8 mouse cellular contexts compared by ENCODE assay signal in the genomic region with DNA sequence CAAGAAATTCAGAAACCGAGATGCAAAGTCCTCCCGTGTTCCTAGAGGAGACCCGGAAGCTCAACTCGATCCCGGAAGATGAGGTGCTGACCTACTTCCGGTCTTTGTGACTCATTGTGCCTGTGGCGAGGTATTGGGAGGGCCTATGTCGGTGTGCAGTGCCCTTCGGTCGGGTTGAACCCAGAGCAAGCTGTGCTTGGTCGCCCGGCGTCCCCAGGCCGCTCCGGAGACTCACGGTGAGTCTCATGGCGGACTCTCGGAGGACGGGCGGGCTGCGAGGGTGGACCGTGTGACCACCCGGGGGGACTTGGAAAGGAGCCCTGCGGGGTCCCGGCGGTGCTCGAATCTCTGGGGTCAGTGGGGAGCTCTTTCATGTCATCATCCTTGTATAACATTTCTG. TPM values are rescaled to one million over a fixed set of nuclear protein-coding genes. Genes with fewer than 3 reads are reported as not detected.
A peak's percentile ranks its signal among the peaks of the same experiment; 100 is the strongest.
DNase-seq lines count a peak whose midpoint lies in the region; ATAC-seq and TF ChIP-seq lines count a peak whose summit lies in the region.

TSS of gene Zkscan1 (plus strand) at position 89 of the 400 bp plus-strand sequence.

- TF ChIP-seq CTCF in CH12.LX (conservative IDR thresholded peaks at IDR 0.05 in 1 of 2, IDR thresholded peaks at IDR 0.05 in 1 of 2; ENCODE audit: low read depth in 2 of 2, low read length in 2 of 2) = no peak

- peak within 1 kb of the TSS; percentile 98 for H3K4me2 ChIP-seq in CH12.LX (ENCODE audit: insufficient read depth, low read depth, poor library complexity, severe bottlenecking)
- H3K4me2 ChIP-seq in forebrain, embryonic 11.5 days (ENCODE audit: low read depth, low read length, severe bottlenecking) = peak within 1 kb of the TSS; percentile 70
- peak within 1 kb of the TSS; percentile 85 for H3K4me2 ChIP-seq in heart, embryonic 16.5 days (ENCODE audit: low read depth, low read length)
- peak within 1 kb of the TSS; percentile 67 for H3K4me2 ChIP-seq in liver, embryonic 15.5 days
- peak within 1 kb of the TSS; percentile 73 for H3K4me2 ChIP-seq in neural tube, embryonic 12.5 days (replicated peaks)

- H3K36me3 ChIP-seq in CH12.LX (replicated peaks in 1 of 2; ENCODE audit: control insufficient read depth in 1 of 2, insufficient read depth in 1 of 2, low read length in 1 of 2) = peaks cover 7 to 28% of the 10 kb centered on the region in 2 experiments
- H3K36me3 ChIP-seq in forebrain, embryonic 11.5 days (ENCODE audit: control insufficient read depth, insufficient read depth, low read length) = no peaks in the 10 kb centered on the region; the same call in 1 of the 2 replicates
- 0 out of 2 replicates have a peak, but pooled peaks cover 2% of the 10 kb centered on the region for H3K36me3 ChIP-seq in heart, embryonic 16.5 days (ENCODE audit: control insufficient read depth, insufficient read depth)
- H3K36me3 ChIP-seq in liver, embryonic 15.5 days (replicated peaks) = peaks cover 13% of the 10 kb centered on the region; the same call in 1 of the 2 replicates
- H3K36me3 ChIP-seq in neural tube, embryonic 12.5 days = peaks cover 12% of the 10 kb centered on the region; the same call in 1 of the 2 replicates

- TF ChIP-seq RAD21 in CH12.LX (IDR thresholded peaks at IDR 0.05; ENCODE audit: low read depth, low read length) = no peak

- under 1% methylated on average over 27 of the region's 27 CpGs for WGBS in forebrain, embryonic 11.5 days
- WGBS in heart, embryonic 16.5 days = under 1% methylated on average over 27 of the region's 27 CpGs
- WGBS in liver, embryonic 15.5 days (ENCODE audit: insufficient replicate concordance) = under 1% methylated on average over 27 of the region's 27 CpGs
- under 1% methylated on average over 27 of the region's 27 CpGs for whole genome bisulfite sequencing in neural tube, embryonic 12.5 days

- H3K27ac ChIP-seq in CH12.LX (ENCODE audit: insufficient read depth, low read depth) = peak within 1 kb of the TSS; percentile 25; the same call in 1 of the 2 replicates
- H3K27ac ChIP-seq in forebrain, embryonic 11.5 days (ENCODE audit: low read depth, low read length) = peak within 1 kb of the TSS; percentile 66
- peak within 1 kb of the TSS; percentile 91 for H3K27ac ChIP-seq in heart, embryonic 16.5 days (ENCODE audit: low read length)
- peak within 1 kb of the TSS; percentile 87 for H3K27ac ChIP-seq in liver, embryonic 15.5 days (replicated peaks)
- peak within 1 kb of the TSS; percentile 53; the same call in 1 of the 2 replicates for H3K27ac ChIP-seq in neural tube, embryonic 12.5 days

- H3K9me3 ChIP-seq in CH12.LX (replicated peaks; ENCODE audit: low read length) = no peaks in the 10 kb centered on the region
- H3K9me3 ChIP-seq in forebrain, embryonic 11.5 days (ENCODE audit: control insufficient read depth, low read length) = no peaks in the 10 kb centered on the region
- no peaks in the 10 kb centered on the region for H3K9me3 ChIP-seq in heart, embryonic 16.5 days (replicated peaks; ENCODE audit: control insufficient read depth, low read length)
- H3K9me3 ChIP-seq in liver, embryonic 15.5 days (replicated peaks) = no peaks in the 10 kb centered on the region
- no peaks in the 10 kb centered on the region for H3K9me3 ChIP-seq in neural tube, embryonic 12.5 days

- peaks cover 0 to 49% of the 10 kb centered on the region in 2 experiments; a peak in 2 of 4 replicates for H3K4me1 ChIP-seq in CH12.LX (ENCODE audit: control insufficient read depth in 1 of 2, insufficient read depth in 2 of 2)
- H3K4me1 ChIP-seq in forebrain, embryonic 11.5 days (replicated peaks; ENCODE audit: control insufficient read depth, insufficient read depth, low read length) = peaks cover 4% of the 10 kb centered on the region; the same call in 1 of the 2 replicates
- peaks cover 8% of the 10 kb centered on the region for H3K4me1 ChIP-seq in heart, embryonic 16.5 days (ENCODE audit: control insufficient read depth, insufficient read depth, low read length)
- H3K4me1 ChIP-seq in liver, embryonic 15.5 days (replicated peaks) = peaks cover 54% of the 10 kb centered on the region
- H3K4me1 ChIP-seq in neural tube, embryonic 12.5 days = peaks cover 6% of the 10 kb centered on the region; the same call in 1 of the 2 replicates

- TF ChIP-seq POLR2A in CH12.LX (IDR thresholded peaks at IDR 0.05; ENCODE audit: low read depth, low read length) = peak; percentile 95

- no peak for TF ChIP-seq EP300 in CH12.LX (IDR thresholded peaks at IDR 0.05; ENCODE audit: low read length)

- peak; percentile 94 for ATAC-seq in forebrain, embryonic 11.5 days (replicated peaks; ENCODE audit: low FRiP score)
- ATAC-seq in heart, embryonic 16.5 days (replicated peaks; ENCODE audit: extremely low read depth, insufficient read depth, low FRiP score) = peak; percentile 96
- peak; percentile 83 for ATAC-seq in liver, embryonic 15.5 days (ENCODE audit: insufficient read depth)
- peak; percentile 92 for ATAC-seq in neural tube, embryonic 12.5 days (ENCODE audit: low FRiP score, low read depth)

- peak within 1 kb of the TSS; percentile 73 to 100 (median 91) for H3K4me3 ChIP-seq in CH12.LX (replicated peaks in 1 of 3; ENCODE audit: low read depth in 2 of 3, low read length in 2 of 3, poor library complexity in 1 of 3)
- H3K4me3 ChIP-seq in forebrain, embryonic 11.5 days (ENCODE audit: low read depth, low read length) = peak within 1 kb of the TSS; percentile 94
- peak within 1 kb of the TSS; percentile 100 for H3K4me3 ChIP-seq in heart, embryonic 16.5 days (ENCODE audit: low read length)
- peak within 1 kb of the TSS; percentile 99 for H3K4me3 ChIP-seq in liver, embryonic 15.5 days (replicated peaks)
- H3K4me3 ChIP-seq in neural tube, embryonic 12.5 days = peak within 1 kb of the TSS; percentile 79

- H3K79me2 ChIP-seq in CH12.LX (replicated peaks; ENCODE audit: control insufficient read depth, extremely low read depth, insufficient read depth, poor library complexity, severe bottlenecking) = peaks cover 43% of the 10 kb centered on the region

- in situ Hi-C loops in CH12.LX (cut with MboI; ENCODE audit: low pct_ligation_motif_present, low pct_unique_long_range_greater_than_20kb, low sequenced_read_pairs) = no loop called here

- DNase-seq in CH12.LX (ENCODE audit: extremely low read depth) = peak; percentile 94
- DNase-seq in c-Kit-positive CD71-positive TER-119-negative erythroid progenitor cells, embryonic 14.5 days (ENCODE audit: low read depth) = peak; percentile 82
- peak; percentile 86 for DNase-seq in forebrain, embryonic 11.5 days (ENCODE audit: low spot score)
- DNase-seq in kidney, postnatal 36 days = peak; percentile 86 to 91
- DNase-seq in telencephalon, adult 2 months (ENCODE audit: low read depth, low spot score) = peak; percentile 94

- peak within 1 kb of the TSS; percentile 100 for H3K9ac ChIP-seq in CH12.LX (ENCODE audit: insufficient read depth, low read depth)
- H3K9ac ChIP-seq in forebrain, embryonic 11.5 days (ENCODE audit: low read length) = peak within 1 kb of the TSS; percentile 99
- H3K9ac ChIP-seq in heart, embryonic 16.5 days (ENCODE audit: low read length) = peak within 1 kb of the TSS; percentile 99
- peak within 1 kb of the TSS; percentile 98 for H3K9ac ChIP-seq in liver, embryonic 15.5 days
- peak within 1 kb of the TSS; percentile 97 for H3K9ac ChIP-seq in neural tube, embryonic 12.5 days

- dilution Hi-C loops in CH12.LX (cut with MboI; ENCODE audit: extremely low pct_ligation_motif_present, extremely low pct_unique_long_range_greater_than_20kb, low sequenced_read_pairs) = no loop called here

- no peaks in the 10 kb centered on the region for H3K27me3 ChIP-seq in CH12.LX (replicated peaks)
- no peaks in the 10 kb centered on the region for H3K27me3 ChIP-seq in forebrain, embryonic 11.5 days (ENCODE audit: control insufficient read depth, insufficient read depth, low read length)
- no peaks in the 10 kb centered on the region for H3K27me3 ChIP-seq in heart, embryonic 16.5 days (ENCODE audit: control insufficient read depth, insufficient read depth, low read length)
- no peaks in the 10 kb centered on the region for H3K27me3 ChIP-seq in liver, embryonic 15.5 days
- no peaks in the 10 kb centered on the region for H3K27me3 ChIP-seq in neural tube, embryonic 12.5 days (replicated peaks)

TF ChIP-seq in CH12.LX, 34 proteins besides CTCF, POLR2A, EP300 and RAD21 (continues in another document):
- TF ChIP-seq ZMIZ1 (IDR thresholded peaks at IDR 0.05; ENCODE audit: low read depth, low read length) (peak; percentile 68; the same call in 1 of the 2 replicates), ZC3H11A (IDR thresholded peaks at IDR 0.05; ENCODE audit: low read depth, low read length) (no peak), USF2 (conservative IDR thresholded peaks at IDR 0.05; ENCODE audit: low read depth, low read length) (no peak), ELF1 (IDR thresholded peaks at IDR 0.05; ENCODE audit: low read depth, low read length) (peak; percentile 98), USF1 (IDR thresholded peaks at IDR 0.05; ENCODE audit: low read depth, low read length) (no peak), ZNF384 (IDR thresholded peaks at IDR 0.05; ENCODE audit: low read depth, low read length) (no peak), TCF12 (IDR thresholded peaks at IDR 0.05; ENCODE audit: low read depth, low read length) (peak; percentile 88), SIN3A (IDR thresholded peaks at IDR 0.05; ENCODE audit: low read length) (peak; percentile 90), TBP (conservative IDR thresholded peaks at IDR 0.05; ENCODE audit: low read depth, low read length) (peak; percentile 94), MAZ (IDR thresholded peaks at IDR 0.05; ENCODE audit: low read depth, low read length) (no peak), NRF1 (IDR thresholded peaks at IDR 0.05; ENCODE audit: low read depth, low read length) (no peak), RCOR1 (conservative IDR thresholded peaks at IDR 0.05; ENCODE audit: low read depth, low read length) (no peak), ETS1 (conservative IDR thresholded peaks at IDR 0.05; ENCODE audit: low read depth, low read length) (no peak), MYC (IDR thresholded peaks at IDR 0.05; ENCODE audit: low read depth, low read length) (peak; percentile 85), NELFE (IDR thresholded peaks at IDR 0.05; ENCODE audit: low read depth, low read length) (peak; percentile 94), ZKSCAN1 (IDR thresholded peaks at IDR 0.05; ENCODE audit: borderline replicate concordance, low read depth, low read length) (no peak), MAFK (IDR thresholded peaks at IDR 0.05; ENCODE audit: insufficient replicate concordance, low read length) (no peak), IRF4 (IDR thresholded peaks at IDR 0.05; ENCODE audit: low read depth, low read length) (no peak)

RNA-seq across cellular contexts. Expression of gene Zkscan1, which starts in this region (rescaled TPM):
- 9.5 and 10.5 TPM in 2 replicates for total RNA-seq in CH12.LX (2012; rRNA removed)
- total RNA-seq in CH12.LX (2014; rRNA removed) = 10.7 and 12.0 TPM in 2 replicates
- polyA plus RNA-seq in CH12.LX (2012; ENCODE audit: insufficient read length, low read depth) = 8.9 and 9.2 TPM in 2 replicates
- 34.0 and 34.2 TPM in 2 replicates for polyA plus RNA-seq in forebrain, embryonic 11.5 days (2014; fragmentation: Nextera tagmentation; extraction: Ambion mirVana)
- 8.9 and 10.1 TPM in 2 replicates for polyA plus RNA-seq in heart, embryonic 16.5 days (2015; fragmentation: Nextera tagmentation; extraction: Ambion mirVana)
- polyA plus RNA-seq in liver, embryonic 15.5 days (2015; fragmentation: Nextera tagmentation; extraction: Ambion mirVana) = 3.7 and 3.8 TPM in 2 replicates
- polyA plus RNA-seq in neural tube, embryonic 12.5 days (2016; fragmentation: Nextera tagmentation; extraction: Ambion mirVana) = 32.9 and 36.5 TPM in 2 replicates

Comparison
In these comparisons a context has a peak if more than half of its experiments do, and no peak if none do; other contexts are left out.
1. Peak in every context shown above with its lines: DNase-seq, ATAC-seq, H3K4me3 ChIP-seq and H3K27ac ChIP-seq.
2. H3K27ac ChIP-seq: peak in every context shown above with its lines; median percentile 91 in heart, embryonic 16.5 days; 87 in liver, embryonic 15.5 days; 66 in forebrain, embryonic 11.5 days; 53 in neural tube, embryonic 12.5 days; 25 in CH12.LX.